Mouse (Mus musculus): ENCODE results near the gene Tpcn2.

Tpcn2 gene

DNA sequence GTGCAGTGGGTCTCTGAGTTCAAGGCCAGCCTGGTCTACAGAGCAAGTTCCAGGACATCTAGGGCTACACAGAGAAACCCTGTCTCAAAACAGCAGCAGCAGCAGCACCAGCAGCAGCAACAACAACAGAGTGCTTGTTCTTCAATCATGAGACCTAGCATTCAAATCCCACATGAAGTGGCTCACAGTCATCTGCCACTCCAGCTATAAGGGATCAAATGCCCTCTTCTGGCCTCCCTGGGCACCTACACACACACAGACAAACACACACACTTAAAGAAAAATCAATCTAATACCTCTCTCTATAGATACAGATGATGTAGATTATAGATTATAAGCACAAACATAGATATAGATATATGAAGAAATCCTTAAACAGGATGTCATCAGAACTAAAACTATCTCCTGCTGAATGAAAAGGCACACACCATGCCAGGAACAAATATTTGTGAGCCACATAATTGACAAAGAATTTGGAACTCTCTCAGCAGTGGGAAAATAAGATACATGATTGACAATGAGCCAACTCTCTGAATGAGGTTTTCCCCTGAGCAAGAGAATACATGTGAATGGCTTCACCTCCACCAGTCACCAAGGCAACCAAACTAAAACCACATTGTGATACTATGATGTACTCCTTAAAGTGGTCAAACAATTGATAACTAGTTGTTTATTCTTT is 137.4 kb downstream of the Tpcn2 start:
- no peak for DNase-seq

DNA sequence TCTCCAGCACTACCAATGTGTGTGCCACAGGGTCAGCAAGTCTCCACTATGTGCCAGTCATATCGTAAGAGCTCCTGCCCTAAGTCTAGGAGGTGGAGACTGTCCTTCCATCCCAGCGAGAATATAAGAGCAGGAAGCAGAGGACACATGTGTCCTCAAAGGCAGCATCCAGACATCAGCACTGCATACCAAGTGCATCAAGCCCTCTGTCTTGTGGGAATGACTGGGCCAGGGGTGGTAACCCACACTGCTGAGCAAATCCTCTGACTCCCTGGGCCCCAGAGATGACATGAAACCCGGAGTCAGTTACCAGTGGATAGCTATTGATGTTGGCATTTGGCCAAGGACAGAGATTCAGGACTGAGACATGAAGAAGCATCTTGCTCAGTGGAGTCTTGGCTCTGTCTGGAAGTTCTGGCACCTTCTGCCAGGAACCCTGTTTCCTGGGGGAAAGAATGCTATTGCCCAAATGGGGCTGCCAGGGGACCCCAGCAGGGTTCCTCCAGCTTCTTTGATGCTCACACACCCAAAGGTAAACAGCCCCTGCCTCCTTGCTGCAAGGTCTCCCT is 140.2 kb downstream of the Tpcn2 start:
- DNase-seq = no peak

DNA sequence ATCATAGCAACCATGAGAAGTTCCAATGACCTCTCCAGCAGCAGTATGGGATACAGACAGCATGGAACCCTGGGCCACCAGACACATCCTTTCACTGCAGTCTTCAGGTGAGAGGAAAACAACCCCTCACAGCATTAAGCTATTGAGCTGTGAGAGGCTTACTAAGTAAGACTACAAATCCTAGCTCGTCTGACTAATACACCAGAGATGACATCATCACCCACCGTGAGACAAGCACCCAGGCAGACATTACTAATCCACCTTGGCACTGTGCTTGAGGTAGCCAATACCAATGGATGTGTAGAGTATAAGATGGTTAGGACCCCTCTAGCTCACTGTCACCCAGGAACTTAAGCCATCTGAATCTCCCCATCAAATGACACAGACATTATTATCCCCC is 143.2 kb downstream of the Tpcn2 start:
- no peak for DNase-seq

DNA sequence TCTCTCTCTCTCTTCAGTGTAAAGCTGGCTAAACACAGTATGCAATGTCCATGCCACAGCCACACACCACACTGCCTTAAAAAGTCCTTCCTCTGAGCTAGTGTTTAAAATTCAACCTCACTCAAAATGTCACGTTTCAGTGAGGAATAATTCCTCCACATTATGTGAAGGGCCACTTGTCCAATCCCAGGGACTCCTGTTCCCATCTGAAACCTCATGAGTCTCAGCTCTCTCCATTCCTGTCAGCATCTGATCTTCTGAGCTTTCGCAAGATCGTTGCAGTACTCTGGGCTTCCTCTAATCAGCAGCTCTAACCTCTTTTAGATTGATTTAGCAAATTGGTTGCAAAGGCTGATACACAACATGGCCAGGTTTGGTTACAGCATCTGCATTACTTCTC is 144.2 kb downstream of the Tpcn2 start:
- DNase-seq = no peak

DNA sequence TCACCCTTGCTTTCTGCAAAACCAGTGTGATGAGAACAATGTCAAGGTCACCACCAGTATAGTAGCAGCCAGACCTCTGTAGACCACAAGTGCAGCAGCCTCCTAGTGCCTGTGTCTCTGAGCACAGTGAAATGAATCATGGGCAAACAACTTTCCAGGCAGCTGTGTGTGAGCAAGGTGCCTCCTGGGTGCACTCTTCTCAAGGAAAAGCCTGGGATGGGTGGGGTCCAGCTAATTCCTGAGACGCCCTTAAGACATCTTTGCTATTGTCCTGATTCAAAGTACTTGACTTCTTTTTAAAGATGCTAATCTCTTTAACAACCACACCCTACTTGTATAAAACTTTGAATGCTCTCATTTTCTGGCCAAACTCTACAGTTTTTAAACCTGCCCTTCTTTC is 144.7 kb downstream of the Tpcn2 start:
- no peak for DNase-seq

DNA sequence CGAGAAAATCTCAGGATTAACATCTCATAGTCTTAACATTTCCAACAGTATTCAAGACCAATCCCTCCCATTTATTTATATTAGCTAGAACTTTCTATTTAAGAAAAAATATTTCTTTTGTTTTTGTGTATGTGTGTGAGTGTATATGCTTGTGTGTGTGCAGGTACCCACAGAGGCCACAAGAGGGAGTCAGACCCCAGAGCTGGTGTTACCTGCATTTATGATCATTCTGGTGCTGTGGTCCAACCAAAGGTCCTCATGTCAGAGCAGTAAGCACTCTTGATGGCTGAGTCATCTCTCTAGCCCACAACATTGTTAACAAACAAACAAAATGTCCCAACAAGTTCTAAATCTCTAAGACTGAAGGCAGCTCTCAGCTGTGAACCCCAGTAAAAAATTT is 145.9 kb downstream of the Tpcn2 start:
- DNase-seq = no peak

DNA sequence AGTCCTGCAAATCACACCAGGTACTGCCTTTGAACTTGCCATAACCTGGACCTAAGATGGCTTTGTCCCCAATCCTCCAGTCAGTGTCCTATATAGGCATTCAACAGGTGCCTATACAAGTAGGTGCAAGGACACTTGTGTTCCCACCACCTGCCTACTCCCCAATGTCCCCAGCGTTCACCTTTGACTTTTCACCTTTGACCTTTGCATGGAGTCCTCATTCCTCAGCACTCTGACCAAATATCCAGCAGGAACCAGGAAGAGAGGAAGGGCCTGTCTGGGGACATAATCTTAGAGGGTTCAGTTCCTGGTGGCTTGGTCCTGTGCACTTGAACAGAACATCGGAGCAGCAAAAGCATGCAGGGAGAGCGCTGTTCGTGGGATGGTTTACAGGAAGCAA is 147.0 kb downstream of the Tpcn2 start:
- no peak for DNase-seq

Data from cerebellum, adult 8-10 months (tissue).